28 mouse cellular contexts compared by ENCODE assay signal in genomic region chr2:105301531-105301930, GRCm38 (mm10).
DNase-seq lines count a peak whose midpoint lies in the region; ATAC-seq and TF ChIP-seq lines count a peak whose summit lies in the region.
"Had no signal": no experiment of that assay in that cellular context is flagged by ENCODE, and none has a peak within 500 bp of the region (broad histone marks: within the 10 kb centered on the region; RNA-seq: fewer than 3 reads in every experiment).

No protein-coding gene starts in this region.

- DNase-seq in forebrain, embryonic 11.5 days (ENCODE audit: low spot score) = no peak
- DNase-seq in neural tube, embryonic 10.5 days (ENCODE audit: extremely low spot score, low spot score) = no peak
- no peak for DNase-seq in forebrain, postnatal 0 days
- DNase-seq in gastrocnemius, postnatal 4 days (ENCODE audit: low spot score in 2 of 2) = no peak
- DNase-seq: adrenal gland, postnatal 25 days; cerebellum, adult 18-20 months; cerebellum, postnatal 25 days; gastrocnemius, postnatal 14 days; heart, adult 18-20 months; heart, postnatal 4 days; kidney, adult 8-10 months; kidney, postnatal 14 days; liver; lung, adult 2 months; lung, postnatal 10 days; midbrain, embryonic 14.5 days; right cerebral cortex, postnatal 14 days; thymus, postnatal 4 days had no signal

- H3K9me3 ChIP-seq in forebrain, embryonic 13.5 days (replicated peaks) = no peaks in the 10 kb centered on the region
- H3K9me3 ChIP-seq in forebrain, embryonic 11.5 days (ENCODE audit: control insufficient read depth, low read length) = no peaks in the 10 kb centered on the region
- H3K9me3 ChIP-seq in neural tube, embryonic 14.5 days (ENCODE audit: control insufficient read depth, low read length) = no peaks in the 10 kb centered on the region
- peaks cover 4% of the 10 kb centered on the region; the same call in 1 of the 2 replicates for H3K9me3 ChIP-seq in forebrain, postnatal 0 days (ENCODE audit: low read length)
- no peaks in the 10 kb centered on the region for H3K9me3 ChIP-seq in kidney, embryonic 16.5 days (ENCODE audit: low read length)
- H3K9me3 ChIP-seq: embryonic facial prominence, embryonic 12.5 days; intestine, embryonic 15.5 days; neural tube, embryonic 12.5 days had no signal

- H3K9ac ChIP-seq in forebrain, embryonic 13.5 days = no peak overlapping the region
- H3K9ac ChIP-seq in forebrain, embryonic 11.5 days (ENCODE audit: low read length) = no peak overlapping the region
- no peak overlapping the region for H3K9ac ChIP-seq in neural tube, embryonic 14.5 days (replicated peaks; ENCODE audit: low read depth, low read length)
- no peak overlapping the region for H3K9ac ChIP-seq in forebrain, postnatal 0 days
- H3K9ac ChIP-seq in kidney, embryonic 16.5 days (replicated peaks; ENCODE audit: low read length) = no peak overlapping the region
- H3K9ac ChIP-seq: embryonic facial prominence, embryonic 12.5 days; intestine, embryonic 15.5 days; liver, embryonic 14.5 days; neural tube, embryonic 12.5 days had no signal

- H3K4me2 ChIP-seq in forebrain, embryonic 13.5 days = no peak overlapping the region
- no peak overlapping the region for H3K4me2 ChIP-seq in forebrain, embryonic 11.5 days (ENCODE audit: low read depth, low read length, severe bottlenecking)
- no peak overlapping the region for H3K4me2 ChIP-seq in neural tube, embryonic 14.5 days (ENCODE audit: low read depth, low read length)
- no peak overlapping the region for H3K4me2 ChIP-seq in forebrain, postnatal 0 days (ENCODE audit: low read depth)
- no peak overlapping the region for H3K4me2 ChIP-seq in kidney, embryonic 16.5 days (replicated peaks; ENCODE audit: low read depth, low read length)
- H3K4me2 ChIP-seq: embryonic facial prominence, embryonic 12.5 days; heart, embryonic 11.5 days; intestine, embryonic 15.5 days; neural tube, embryonic 12.5 days had no signal

- H3K36me3 ChIP-seq in forebrain, embryonic 13.5 days (ENCODE audit: poor library complexity, severe bottlenecking) = no peaks in the 10 kb centered on the region
- H3K36me3 ChIP-seq in forebrain, embryonic 11.5 days (ENCODE audit: control insufficient read depth, insufficient read depth, low read length) = no peaks in the 10 kb centered on the region
- H3K36me3 ChIP-seq in neural tube, embryonic 14.5 days (ENCODE audit: control insufficient read depth, insufficient read depth, low read length) = no peaks in the 10 kb centered on the region
- H3K36me3 ChIP-seq in forebrain, postnatal 0 days (ENCODE audit: insufficient read depth) = no peaks in the 10 kb centered on the region
- H3K36me3 ChIP-seq in kidney, embryonic 16.5 days (ENCODE audit: insufficient read depth, low read length) = no peaks in the 10 kb centered on the region
- H3K36me3 ChIP-seq: embryonic facial prominence, embryonic 12.5 days; intestine, embryonic 15.5 days; neural tube, embryonic 12.5 days had no signal

- H3K27me3 ChIP-seq in forebrain, embryonic 13.5 days = 0 out of 2 replicates have a peak, but pooled peaks cover 4% of the 10 kb centered on the region
- H3K27me3 ChIP-seq in forebrain, embryonic 11.5 days (ENCODE audit: control insufficient read depth, insufficient read depth, low read length) = no peaks in the 10 kb centered on the region
- no peaks in the 10 kb centered on the region for H3K27me3 ChIP-seq in neural tube, embryonic 14.5 days (ENCODE audit: control insufficient read depth, insufficient read depth, low read length)
- H3K27me3 ChIP-seq in forebrain, postnatal 0 days (ENCODE audit: insufficient read depth, low read length) = no peaks in the 10 kb centered on the region
- H3K27me3 ChIP-seq in kidney, embryonic 16.5 days (ENCODE audit: insufficient read depth, low read length) = no peaks in the 10 kb centered on the region
- H3K27me3 ChIP-seq: intestine, embryonic 15.5 days; neural tube, embryonic 12.5 days had no signal

- H3K27ac ChIP-seq in forebrain, embryonic 13.5 days = no peak overlapping the region
- H3K27ac ChIP-seq in forebrain, embryonic 11.5 days (ENCODE audit: low read depth, low read length) = no peak overlapping the region
- no peak overlapping the region for H3K27ac ChIP-seq in neural tube, embryonic 14.5 days (ENCODE audit: low read depth, low read length)
- H3K27ac ChIP-seq in forebrain, postnatal 0 days (ENCODE audit: low read depth, low read length) = no peak overlapping the region
- H3K27ac ChIP-seq in kidney, embryonic 16.5 days (ENCODE audit: low read length) = no peak overlapping the region
- H3K27ac ChIP-seq: embryonic facial prominence, embryonic 12.5 days; hindbrain, postnatal 0 days; intestine, embryonic 15.5 days; liver, embryonic 14.5 days; macrophage; neural tube, embryonic 12.5 days had no signal

- peak; percentile 61; the same call in 1 of the 2 replicates for ATAC-seq in forebrain, embryonic 13.5 days
- ATAC-seq in forebrain, embryonic 11.5 days (replicated peaks; ENCODE audit: low FRiP score) = no peak
- ATAC-seq in neural tube, embryonic 14.5 days (ENCODE audit: low read depth) = peak; percentile 51; the same call in 1 of the 2 replicates
- ATAC-seq in forebrain, postnatal 0 days = peak; percentile 44; the same call in 1 of the 2 replicates
- ATAC-seq in kidney, embryonic 16.5 days (ENCODE audit: low FRiP score, low TSS enrichment) = no peak
- ATAC-seq: intestine, embryonic 15.5 days had no signal

- H3K4me3 ChIP-seq in forebrain, embryonic 13.5 days = no peak overlapping the region
- H3K4me3 ChIP-seq in forebrain, embryonic 11.5 days (ENCODE audit: low read depth, low read length) = no peak overlapping the region
- no peak overlapping the region for H3K4me3 ChIP-seq in neural tube, embryonic 14.5 days (ENCODE audit: low read depth, low read length)
- H3K4me3 ChIP-seq in forebrain, postnatal 0 days (ENCODE audit: low read depth, low read length) = no peak overlapping the region
- no peak overlapping the region for H3K4me3 ChIP-seq in kidney, embryonic 16.5 days (ENCODE audit: low read length)
- H3K4me3 ChIP-seq: embryonic facial prominence, embryonic 12.5 days; intestine, embryonic 15.5 days; neural tube, embryonic 12.5 days had no signal

- H3K4me1 ChIP-seq in forebrain, embryonic 13.5 days = peaks cover 7% of the 10 kb centered on the region
- H3K4me1 ChIP-seq in forebrain, embryonic 11.5 days (replicated peaks; ENCODE audit: control insufficient read depth, insufficient read depth, low read length) = no peaks in the 10 kb centered on the region
- no peaks in the 10 kb centered on the region for H3K4me1 ChIP-seq in neural tube, embryonic 14.5 days (ENCODE audit: control insufficient read depth, insufficient read depth, low read length)
- no peaks in the 10 kb centered on the region for H3K4me1 ChIP-seq in forebrain, postnatal 0 days (ENCODE audit: insufficient read depth)
- H3K4me1 ChIP-seq in kidney, embryonic 16.5 days (ENCODE audit: insufficient read depth, low read length) = no peaks in the 10 kb centered on the region
- H3K4me1 ChIP-seq: intestine, embryonic 15.5 days; neural tube, embryonic 12.5 days had no signal

- WGBS in forebrain, embryonic 13.5 days = 49% methylated on average over 10 of the region's 10 CpGs
- 60% methylated on average over 10 of the region's 10 CpGs for WGBS in forebrain, embryonic 11.5 days
- WGBS in neural tube, embryonic 14.5 days = 49% methylated on average over 10 of the region's 10 CpGs
- WGBS in forebrain, postnatal 0 days = 40% methylated on average over 10 of the region's 10 CpGs
- WGBS in kidney, embryonic 16.5 days = 58% methylated on average over 10 of the region's 10 CpGs

- no peak for TF ChIP-seq CTCF in forebrain, postnatal 0 days (IDR thresholded peaks at IDR 0.05; ENCODE audit: low read depth)

Comparison
In these comparisons a context has a peak if more than half of its experiments do, and no peak if none do; other contexts are left out.
1. ATAC-seq: peak in forebrain, embryonic 13.5 days (single experiment), neural tube, embryonic 14.5 days (single experiment) and forebrain, postnatal 0 days (single experiment); none in forebrain, embryonic 11.5 days (single experiment) and kidney, embryonic 16.5 days (single experiment).